Mouse (Mus musculus): ENCODE measurements at regions not wholly inside any gene's neighbourhood (a gene's known extent, or its start where the extent isn't known, plus 50 kb on each side); places are given as distances from the start of the nearest gene placed in this dataset.
"Not testable (repeated sequence)": the region's sequence is repeated elsewhere in the genome, so short reads cannot be mapped to it uniquely, and the experiment has no call there.

- DNase-seq (ENCODE audit: low read depth): no peak
- TF ChIP-seq CTCF (IDR thresholded peaks at IDR 0.05; ENCODE audit: borderline replicate concordance, extremely low read depth, insufficient read depth, insufficient read length): no peak
- TF ChIP-seq POLR2A (IDR thresholded peaks at IDR 0.05; ENCODE audit: borderline replicate concordance, extremely low read depth, insufficient read depth, insufficient read length, poor library complexity, severe bottlenecking): no peak
These were observed 364.7 kb upstream of the 1700008P02Rik start for GRCm38 (mm10) chr3:6984918-6985317.

- no peak for DNase-seq (ENCODE audit: low read depth)
- TF ChIP-seq CTCF (IDR thresholded peaks at IDR 0.05; ENCODE audit: borderline replicate concordance, extremely low read depth, insufficient read depth, insufficient read length): no peak
- TF ChIP-seq POLR2A (IDR thresholded peaks at IDR 0.05; ENCODE audit: borderline replicate concordance, extremely low read depth, insufficient read depth, insufficient read length, poor library complexity, severe bottlenecking): no peak
These were observed 337.4 kb upstream of the 1700008P02Rik start for GRCm38 (mm10) chr3:6957681-6958080.

GRCm38 (mm10) chr3:6932535-6933103 lies 312.4 kb upstream of the 1700008P02Rik start:
- peak; percentile 5 for DNase-seq (ENCODE audit: low read depth)
- TF ChIP-seq POLR2A (IDR thresholded peaks at IDR 0.05; ENCODE audit: borderline replicate concordance, extremely low read depth, insufficient read depth, insufficient read length, poor library complexity, severe bottlenecking) (no peak), CTCF (IDR thresholded peaks at IDR 0.05; ENCODE audit: borderline replicate concordance, extremely low read depth, insufficient read depth, insufficient read length) (no peak)

- TF ChIP-seq POLR2A (IDR thresholded peaks at IDR 0.05; ENCODE audit: borderline replicate concordance, extremely low read depth, insufficient read depth, insufficient read length, poor library complexity, severe bottlenecking) (no peak), CTCF (IDR thresholded peaks at IDR 0.05; ENCODE audit: borderline replicate concordance, extremely low read depth, insufficient read depth, insufficient read length) (no peak)
- no peak for DNase-seq (ENCODE audit: low read depth)
These were observed 306.5 kb upstream of the 1700008P02Rik start for GRCm38 (mm10) chr3:6926737-6927136.

GRCm38 (mm10) chr3:6922647-6923046 lies 302.4 kb upstream of the 1700008P02Rik start:
- DNase-seq (ENCODE audit: low read depth): not testable (repeated sequence)

- TF ChIP-seq CTCF (IDR thresholded peaks at IDR 0.05; ENCODE audit: borderline replicate concordance, extremely low read depth, insufficient read depth, insufficient read length) (no peak), POLR2A (IDR thresholded peaks at IDR 0.05; ENCODE audit: borderline replicate concordance, extremely low read depth, insufficient read depth, insufficient read length, poor library complexity, severe bottlenecking) (no peak)
- DNase-seq (ENCODE audit: low read depth): no peak
These were observed 300.0 kb upstream of the 1700008P02Rik start for GRCm38 (mm10) chr3:6920253-6920652.

- no peak for DNase-seq (ENCODE audit: low read depth)
- TF ChIP-seq CTCF (IDR thresholded peaks at IDR 0.05; ENCODE audit: borderline replicate concordance, extremely low read depth, insufficient read depth, insufficient read length): no peak
- no peak for TF ChIP-seq POLR2A (IDR thresholded peaks at IDR 0.05; ENCODE audit: borderline replicate concordance, extremely low read depth, insufficient read depth, insufficient read length, poor library complexity, severe bottlenecking)
These were observed 267.7 kb upstream of the 1700008P02Rik start for GRCm38 (mm10) chr3:6887936-6888335.

- TF ChIP-seq POLR2A (IDR thresholded peaks at IDR 0.05; ENCODE audit: borderline replicate concordance, extremely low read depth, insufficient read depth, insufficient read length, poor library complexity, severe bottlenecking) (no peak), CTCF (IDR thresholded peaks at IDR 0.05; ENCODE audit: borderline replicate concordance, extremely low read depth, insufficient read depth, insufficient read length) (no peak)
- peak; percentile 96 for DNase-seq (ENCODE audit: low read depth)
These were observed 266.9 kb upstream of the 1700008P02Rik start for GRCm38 (mm10) chr3:6887053-6887700.

GRCm38 (mm10) chr3:6886200-6887052 lies 266.2 kb upstream of the 1700008P02Rik start:
- DNase-seq (ENCODE audit: low read depth): no peak
- TF ChIP-seq POLR2A (IDR thresholded peaks at IDR 0.05; ENCODE audit: borderline replicate concordance, extremely low read depth, insufficient read depth, insufficient read length, poor library complexity, severe bottlenecking) (no peak), CTCF (IDR thresholded peaks at IDR 0.05; ENCODE audit: borderline replicate concordance, extremely low read depth, insufficient read depth, insufficient read length) (no peak)

GRCm38 (mm10) chr3:6883401-6883800 lies 263.2 kb upstream of the 1700008P02Rik start:
- no peak for TF ChIP-seq CTCF (IDR thresholded peaks at IDR 0.05; ENCODE audit: borderline replicate concordance, extremely low read depth, insufficient read depth, insufficient read length)
- TF ChIP-seq POLR2A (IDR thresholded peaks at IDR 0.05; ENCODE audit: borderline replicate concordance, extremely low read depth, insufficient read depth, insufficient read length, poor library complexity, severe bottlenecking): no peak
- no peak for DNase-seq (ENCODE audit: low read depth)

GRCm38 (mm10) chr3:6876265-6876664 lies 256.0 kb upstream of the 1700008P02Rik start:
- peak; percentile 24 for DNase-seq (ENCODE audit: low read depth)
- no peak for TF ChIP-seq POLR2A (IDR thresholded peaks at IDR 0.05; ENCODE audit: borderline replicate concordance, extremely low read depth, insufficient read depth, insufficient read length, poor library complexity, severe bottlenecking)
- no peak for TF ChIP-seq CTCF (IDR thresholded peaks at IDR 0.05; ENCODE audit: borderline replicate concordance, extremely low read depth, insufficient read depth, insufficient read length)
